Mouse (Mus musculus): Measurements from ENCODE around the gene Hoxa3. TPM values are rescaled to one million over a fixed set of nuclear protein-coding genes. Genes with fewer than 3 reads are reported as not detected.
A peak's percentile ranks its signal among the peaks of the same experiment; 100 is the strongest.

Gene Hoxa3
- total RNA-seq, 2 experiments from 2014 or later: 0.48 to 1.0 TPM

- intact Hi-C loops (cut with DNase I): no loop called here
- DNase-seq (ENCODE audit: low spot score): no peak
Observed at GRCm38 (mm10) chr6:52247766-52248637, 34.9 kb upstream of the Hoxa3 start.

GRCm38 (mm10) chr6:52246916-52247315 lies 33.8 kb upstream of the Hoxa3 start:
- no peak for DNase-seq (ENCODE audit: low spot score)
- intact Hi-C loops (cut with DNase I): no loop called here

GRCm38 (mm10) chr6:52246403-52246803 lies 33.3 kb upstream of the Hoxa3 start:
- intact Hi-C loops (cut with DNase I): no loop called here
- no peak for DNase-seq (ENCODE audit: low spot score)

- DNase-seq (ENCODE audit: low spot score): no peak
- intact Hi-C loops (cut with DNase I): no loop called here
Observed at GRCm38 (mm10) chr6:52245757-52246142, 32.6 kb upstream of the Hoxa3 start, which contains the start of gene Hoxa11. Gene Hoxa11, minus strand, starts transcription at chr6:52245810.

- intact Hi-C loops (cut with DNase I): no loop called here
- DNase-seq (ENCODE audit: low spot score): no peak
Observed at GRCm38 (mm10) chr6:52245040-52245756, 32.1 kb upstream of the Hoxa3 start.

GRCm38 (mm10) chr6:52244471-52245039 lies 31.4 kb upstream of the Hoxa3 start:
- no peak for DNase-seq (ENCODE audit: low spot score)
- intact Hi-C loops (cut with DNase I): no loop called here

- no peak for DNase-seq (ENCODE audit: low spot score)
- intact Hi-C loops (cut with DNase I): no loop called here
Observed at GRCm38 (mm10) chr6:52243681-52244121, 30.6 kb upstream of the Hoxa3 start.

- intact Hi-C loops (cut with DNase I): no loop called here
- DNase-seq (ENCODE audit: low spot score): no peak
Observed at GRCm38 (mm10) chr6:52242801-52243332, 29.7 kb upstream of the Hoxa3 start.

GRCm38 (mm10) chr6:52241001-52241621 lies 28.0 kb upstream of the Hoxa3 start:
- intact Hi-C loops (cut with DNase I): no loop called here
- DNase-seq (ENCODE audit: low spot score): no peak

- intact Hi-C loops (cut with DNase I): no loop called here
- DNase-seq (ENCODE audit: low spot score): peak; percentile 40
Observed at GRCm38 (mm10) chr6:52240389-52241000, 27.4 kb upstream of the Hoxa3 start, which contains the start of gene Hoxa10. Gene Hoxa10, minus strand, starts transcription at chr6:52240854.

GRCm38 (mm10) chr6:52239625-52240388 lies 26.7 kb upstream of the Hoxa3 start:
- DNase-seq (ENCODE audit: low spot score): no peak
- intact Hi-C loops (cut with DNase I): no loop called here

- intact Hi-C loops (cut with DNase I): no loop called here
- DNase-seq (ENCODE audit: low spot score): no peak
Observed at GRCm38 (mm10) chr6:52238976-52239375, 25.8 kb upstream of the Hoxa3 start.

- DNase-seq (ENCODE audit: low spot score): no peak
Observed at GRCm38 (mm10) chr6:52238155-52238545, 25.0 kb upstream of the Hoxa3 start.

GRCm38 (mm10) chr6:52237346-52238154 lies 24.4 kb upstream of the Hoxa3 start:
- intact Hi-C loops (cut with DNase I): no loop called here
- no peak for DNase-seq (ENCODE audit: low spot score)

More at GRCm38 (mm10) chr6:52238155-52238545, 25.0 kb upstream of the Hoxa3 start:
- intact Hi-C loops (cut with DNase I): no loop called here

- no peak for DNase-seq (ENCODE audit: low spot score)
- intact Hi-C loops (cut with DNase I): no loop called here
Observed at GRCm38 (mm10) chr6:52236806-52237205, 23.7 kb upstream of the Hoxa3 start.

GRCm38 (mm10) chr6:52235866-52236265 lies 22.7 kb upstream of the Hoxa3 start:
- intact Hi-C loops (cut with DNase I): no loop called here
- no peak for DNase-seq (ENCODE audit: low spot score)

GRCm38 (mm10) chr6:52235267-52235666 lies 22.1 kb upstream of the Hoxa3 start:
- intact Hi-C loops (cut with DNase I): no loop called here
- no peak for DNase-seq (ENCODE audit: low spot score)

Data from heart, postnatal 25 days (tissue).